Mouse (Mus musculus) layer of hippocampus, postnatal 14 days (tissue): ENCODE results near the gene D10Wsu102e. TPM values are rescaled to one million over a fixed set of nuclear protein-coding genes. Genes with fewer than 3 reads are reported as not detected.

Source experiments
- DNase-seq, 2 experiments: peaks; one replicate each; pipeline ENCODE4 v3.0.0; 2021 to 2022; ENCODE audit warnings: low spot score in 2 of 2, mixed read lengths in 1 of 2
- total RNA-seq, 2 experiments: library from RNA; stranded (reverse); gene quantifications; 2 replicates each; pipeline ENCODE4 v1.2.3; 2021

The D10Wsu102e gene
- total RNA-seq, 2 experiments from 2014 or later: 2.5 to 2.6 TPM

- peak; percentile 37 to 46 for DNase-seq
Observed at GRCm38 (mm10) chr10:83533910-83534283, 173.9 kb downstream of the D10Wsu102e start, which contains the start of gene Aldh1l2. Gene Aldh1l2, minus strand, starts transcription at chr10:83534140.

GRCm38 (mm10) chr10:83536436-83536835 lies 176.4 kb downstream of the D10Wsu102e start:
- DNase-seq: no peak

Other genes starting within 250 kb of the D10Wsu102e start
- gene Slc41a2, start 22.3 kb upstream of the D10Wsu102e start, total RNA-seq: 10 to 100 TPM; 27.3 to 30.7 TPM
- 1 to 10 TPM; 5.5 to 5.6 TPM for gene Aldh1l2, start 173.9 kb downstream of the D10Wsu102e start, total RNA-seq
- 10 to 100 TPM; 23.1 to 24.9 TPM for gene Washc4, start 183.5 kb downstream of the D10Wsu102e start, total RNA-seq